Mouse (Mus musculus): Measurements from ENCODE around the gene Vmn2r51. TPM values are rescaled to one million over a fixed set of nuclear protein-coding genes. Genes with fewer than 3 reads are reported as not detected.
"Not testable (repeated sequence)": the region's sequence is repeated elsewhere in the genome, so short reads cannot be mapped to it uniquely, and the experiment has no call there.

Gene Vmn2r51
- total RNA-seq (2021): not detected

GRCm38 (mm10) chr7:10105641-10106040, at the start of gene Vmn2r51:
Gene Vmn2r51 (minus strand): TSS chr7:10105741.
- intact Hi-C loops (cut with DNase I); DNase-seq (ENCODE audit: low spot score): not testable (repeated sequence)

GRCm38 (mm10) chr7:10053196-10053595, 52.3 kb downstream of the Vmn2r51 start, which contains the start of gene Vmn2r50:
Gene Vmn2r50 (minus strand): TSS chr7:10053296.
- DNase-seq (ENCODE audit: low spot score); intact Hi-C loops (cut with DNase I): not testable (repeated sequence)

Other genes starting within 250 kb of the Vmn2r51 start
- gene Vmn2r48, start 152.2 kb downstream of the Vmn2r51 start, total RNA-seq (2021): not detected
- gene Vmn2r49, start 113.5 kb downstream of the Vmn2r51 start, total RNA-seq (2021): not detected
- gene Vmn2r50, start 52.4 kb downstream of the Vmn2r51 start, total RNA-seq (2021): not detected
- gene Vmn2r52, start 70.8 kb upstream of the Vmn2r51 start, total RNA-seq (2021): not detected
- gene Vmn1r66, start 172.3 kb upstream of the Vmn2r51 start, total RNA-seq (2021): not detected

Data from heart, postnatal 25 days (tissue).